Mouse (Mus musculus): ENCODE measurements around the gene 4933434E20Rik. TPM values are rescaled to one million over a fixed set of nuclear protein-coding genes. Genes with fewer than 3 reads are reported as not detected.

4933434E20Rik gene
- polyA plus RNA-seq, 1 experiment from 2014 or later = 166 TPM

DNA sequence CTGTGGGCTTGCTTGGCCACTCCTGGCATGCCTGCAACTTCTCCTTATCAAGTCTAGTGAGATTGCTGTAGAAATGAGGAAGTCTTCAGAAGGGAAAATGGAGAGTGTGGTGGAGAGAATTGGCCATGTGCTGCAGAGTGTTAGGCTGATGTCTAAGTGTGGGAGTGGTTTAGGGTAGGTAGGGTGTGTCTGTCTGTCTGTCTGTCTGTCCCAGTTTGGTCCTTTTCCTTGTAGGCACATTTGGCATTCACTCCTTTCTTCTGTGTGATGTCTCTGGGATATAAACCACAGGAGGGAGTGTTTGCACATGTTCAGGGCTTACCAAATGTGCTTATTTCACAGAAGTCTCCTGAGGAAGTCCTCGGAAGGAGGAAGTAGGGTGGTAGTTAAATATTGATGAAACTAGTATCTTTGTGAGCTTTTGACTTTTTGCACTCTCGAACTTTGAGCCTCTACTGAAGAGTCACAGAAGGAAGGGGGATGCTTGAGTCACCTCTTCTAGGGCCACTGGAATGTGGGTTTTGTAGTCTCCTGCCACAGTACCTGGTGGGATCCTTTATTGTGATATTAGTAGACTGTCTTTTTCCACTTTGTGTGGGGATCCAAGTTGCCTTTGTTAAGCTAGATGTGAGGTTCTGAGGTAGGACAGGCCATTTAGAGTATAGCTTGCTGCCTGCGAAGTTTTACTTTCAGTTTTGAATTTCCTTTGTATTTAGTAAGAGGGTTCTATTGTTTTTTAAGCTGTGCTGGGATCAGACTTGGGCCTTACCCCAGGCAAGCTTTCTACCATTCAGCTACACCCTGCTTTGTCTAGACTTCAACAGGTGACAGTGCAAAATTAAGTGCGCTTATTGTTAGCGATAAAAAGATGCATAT lies 30.2 kb downstream of the 4933434E20Rik start:
- WGBS = 80% methylated on average over 5 of the region's 5 CpGs
- ATAC-seq (ENCODE audit: insufficient number of reproducible peaks, insufficient read depth, low FRiP score, low TSS enrichment, low read depth) = no peak
- Histone ChIP-seq H3K4me1 (replicated peaks) (peaks cover 49% of the 10 kb centered on the region), H3K36me3 (peaks cover 19% of the 10 kb centered on the region), H3K27ac (no peak overlapping the region), H3K4me3 (replicated peaks) (peak overlapping the region; percentile 80), H3K9ac (replicated peaks) (no peak overlapping the region), H3K4me2 (peak overlapping the region; percentile 75), H3K9me3 (no peaks in the 10 kb centered on the region), H3K27me3 (no peaks in the 10 kb centered on the region)

GRCm38 (mm10) chr3:90083034-90083433 lies 31.6 kb downstream of the 4933434E20Rik start:
- Histone ChIP-seq H3K27me3 (no peaks in the 10 kb centered on the region), H3K36me3 (peaks cover 33% of the 10 kb centered on the region), H3K9ac (replicated peaks) (peak overlapping the region; percentile 44), H3K4me3 (replicated peaks) (no peak overlapping the region), H3K4me2 (peak overlapping the region; percentile 15), H3K9me3 (no peaks in the 10 kb centered on the region), H3K4me1 (replicated peaks) (peaks cover 41% of the 10 kb centered on the region), H3K27ac (peak overlapping the region; percentile 8; the same call in 1 of the 2 replicates)
- ATAC-seq (ENCODE audit: insufficient number of reproducible peaks, insufficient read depth, low FRiP score, low TSS enrichment, low read depth) = no peak
- 63% methylated on average over 5 of the region's 5 CpGs for WGBS

- Histone ChIP-seq H3K4me1 (replicated peaks) (peaks cover 37% of the 10 kb centered on the region), H3K9ac (replicated peaks) (peak overlapping the region; percentile 42; the same call in 1 of the 2 replicates), H3K4me2 (0 out of 2 replicates have a peak overlapping the region, but pooled peaks have one; percentile 5), H3K36me3 (peaks cover 41% of the 10 kb centered on the region), H3K27ac (peak overlapping the region; percentile 8; the same call in 1 of the 2 replicates), H3K4me3 (replicated peaks) (no peak overlapping the region), H3K27me3 (no peaks in the 10 kb centered on the region), H3K9me3 (no peaks in the 10 kb centered on the region)
- ATAC-seq (ENCODE audit: insufficient number of reproducible peaks, insufficient read depth, low FRiP score, low TSS enrichment, low read depth) = no peak
- 74% methylated on average over 3 of the region's 3 CpGs for WGBS
Measured at GRCm38 (mm10) chr3:90083698-90084324, 32.4 kb downstream of the 4933434E20Rik start.

GRCm38 (mm10) chr3:90084790-90085189 lies 33.4 kb downstream of the 4933434E20Rik start:
- WGBS = 82% methylated on average over 4 of the region's 4 CpGs
- Histone ChIP-seq H3K9ac (replicated peaks) (no peak overlapping the region), H3K27ac (no peak overlapping the region), H3K9me3 (no peaks in the 10 kb centered on the region), H3K4me3 (replicated peaks) (no peak overlapping the region), H3K27me3 (no peaks in the 10 kb centered on the region), H3K36me3 (peaks cover 51% of the 10 kb centered on the region), H3K4me2 (no peak overlapping the region), H3K4me1 (replicated peaks) (peaks cover 35% of the 10 kb centered on the region)
- ATAC-seq (ENCODE audit: insufficient number of reproducible peaks, insufficient read depth, low FRiP score, low TSS enrichment, low read depth) = no peak

DNA sequence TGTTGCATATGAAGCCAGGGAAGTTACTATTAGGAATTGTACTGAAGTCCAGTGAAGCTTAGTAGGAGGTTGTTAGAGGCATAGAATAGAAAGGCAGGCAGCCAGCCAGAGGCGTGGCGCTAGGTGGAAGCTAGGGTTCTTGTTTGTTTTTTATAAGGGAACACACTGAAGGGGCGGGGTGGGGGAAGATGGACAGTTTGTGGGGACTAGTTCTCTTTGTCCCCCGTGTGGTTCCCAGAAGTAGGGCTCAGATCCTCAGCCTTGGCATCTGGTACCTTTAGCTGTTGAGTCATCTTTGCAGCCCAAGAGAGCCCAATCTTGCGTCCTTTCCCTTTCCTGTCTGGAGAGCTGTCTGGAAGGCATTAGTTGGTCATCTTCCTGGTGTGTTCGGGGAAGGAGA lies 33.8 kb downstream of the 4933434E20Rik start:
- peaks cover 56% of the 10 kb centered on the region for H3K36me3 ChIP-seq
- no peak for ATAC-seq (ENCODE audit: insufficient number of reproducible peaks, insufficient read depth, low FRiP score, low TSS enrichment, low read depth)

DNA sequence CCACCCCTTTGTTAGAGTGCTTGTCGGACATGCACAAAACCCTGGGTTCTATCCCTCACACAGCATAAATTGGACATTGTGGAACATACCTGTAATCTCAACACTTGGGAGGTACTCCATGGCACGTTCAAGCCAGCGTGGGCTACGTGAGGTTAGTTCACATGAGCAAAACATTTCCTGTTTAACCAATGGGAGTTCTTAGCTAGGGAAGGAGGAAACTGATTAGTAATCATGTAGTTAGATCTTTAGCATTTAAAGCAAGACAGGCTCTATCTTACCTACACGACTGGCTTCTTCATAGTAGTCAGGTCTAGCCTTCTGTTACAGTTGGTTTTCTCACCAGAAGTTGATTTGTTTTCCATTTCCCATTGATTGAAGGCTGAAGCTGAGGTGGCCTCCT lies 34.6 kb downstream of the 4933434E20Rik start:
- Histone ChIP-seq H3K27ac (no peak overlapping the region), H3K4me3 (replicated peaks) (no peak overlapping the region), H3K27me3 (no peaks in the 10 kb centered on the region), H3K4me2 (no peak overlapping the region), H3K4me1 (replicated peaks) (peaks cover 33% of the 10 kb centered on the region), H3K9ac (replicated peaks) (no peak overlapping the region), H3K9me3 (no peaks in the 10 kb centered on the region), H3K36me3 (peaks cover 64% of the 10 kb centered on the region)
- no peak for ATAC-seq (ENCODE audit: insufficient number of reproducible peaks, insufficient read depth, low FRiP score, low TSS enrichment, low read depth)
- WGBS = 94% methylated on average over 5 of the region's 5 CpGs

More for the DNA sequence above, 33.8 kb downstream of the 4933434E20Rik start:
- Histone ChIP-seq H3K9ac (replicated peaks) (no peak overlapping the region), H3K9me3 (no peaks in the 10 kb centered on the region), H3K27me3 (no peaks in the 10 kb centered on the region), H3K27ac (no peak overlapping the region), H3K4me2 (no peak overlapping the region), H3K4me1 (replicated peaks) (peaks cover 35% of the 10 kb centered on the region), H3K4me3 (replicated peaks) (no peak overlapping the region)
- 91% methylated on average over 6 of the region's 6 CpGs for WGBS

DNA sequence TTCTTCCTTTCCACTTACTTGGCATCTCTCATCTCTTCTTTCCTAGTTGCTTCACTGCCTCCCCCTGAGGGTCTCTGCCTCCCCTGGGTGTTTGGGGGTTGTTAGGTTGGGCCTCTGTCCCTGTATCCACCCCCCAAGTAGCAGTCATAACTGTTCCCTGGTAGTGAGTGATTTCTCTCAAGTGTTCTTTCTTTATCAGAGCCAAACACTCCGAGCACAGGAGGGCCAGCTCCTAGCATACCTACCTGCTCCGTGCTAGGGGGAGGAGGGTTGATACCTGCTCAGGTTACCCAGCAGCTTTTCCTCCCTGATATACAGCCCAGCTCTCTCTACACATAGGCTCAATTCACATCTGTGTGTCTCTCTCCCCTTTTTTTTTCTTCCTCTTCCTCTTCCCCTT lies 37.2 kb downstream of the 4933434E20Rik start:
- no peak for ATAC-seq (ENCODE audit: insufficient number of reproducible peaks, insufficient read depth, low FRiP score, low TSS enrichment, low read depth)
- Histone ChIP-seq H3K9ac (replicated peaks) (no peak overlapping the region), H3K27me3 (no peaks in the 10 kb centered on the region), H3K4me2 (no peak overlapping the region), H3K36me3 (peaks cover 87% of the 10 kb centered on the region), H3K9me3 (no peaks in the 10 kb centered on the region), H3K27ac (no peak overlapping the region), H3K4me3 (replicated peaks) (no peak overlapping the region), H3K4me1 (replicated peaks) (peaks cover 9% of the 10 kb centered on the region)
- 94% methylated on average over 2 of the region's 2 CpGs for WGBS

DNA sequence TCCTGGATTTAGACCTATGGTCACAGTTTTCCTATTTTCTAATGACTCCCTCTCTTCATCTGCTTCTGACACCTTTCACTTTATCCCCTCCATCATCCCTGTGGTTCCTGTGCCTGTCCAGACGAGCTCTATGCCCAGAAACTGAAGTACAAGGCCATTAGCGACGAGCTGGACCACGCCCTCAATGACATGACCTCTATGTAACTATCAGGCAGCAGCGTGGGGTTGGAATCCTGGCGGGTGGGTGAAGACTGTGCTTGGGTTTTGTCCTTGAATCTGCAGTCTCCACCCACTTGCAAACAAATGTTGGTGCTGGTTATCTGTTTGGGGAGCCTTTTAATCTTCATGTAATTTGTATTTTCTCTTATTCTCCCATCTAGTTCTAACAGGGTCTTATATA lies 39.5 kb downstream of the 4933434E20Rik start:
- Histone ChIP-seq H3K36me3 (peaks cover 97% of the 10 kb centered on the region), H3K27ac (no peak overlapping the region), H3K4me2 (no peak overlapping the region), H3K27me3 (no peaks in the 10 kb centered on the region), H3K9ac (replicated peaks) (no peak overlapping the region), H3K4me1 (replicated peaks) (no peaks in the 10 kb centered on the region), H3K9me3 (no peaks in the 10 kb centered on the region), H3K4me3 (replicated peaks) (no peak overlapping the region)
- WGBS = 87% methylated on average over 6 of the region's 6 CpGs
- ATAC-seq (ENCODE audit: insufficient number of reproducible peaks, insufficient read depth, low FRiP score, low TSS enrichment, low read depth) = no peak

DNA sequence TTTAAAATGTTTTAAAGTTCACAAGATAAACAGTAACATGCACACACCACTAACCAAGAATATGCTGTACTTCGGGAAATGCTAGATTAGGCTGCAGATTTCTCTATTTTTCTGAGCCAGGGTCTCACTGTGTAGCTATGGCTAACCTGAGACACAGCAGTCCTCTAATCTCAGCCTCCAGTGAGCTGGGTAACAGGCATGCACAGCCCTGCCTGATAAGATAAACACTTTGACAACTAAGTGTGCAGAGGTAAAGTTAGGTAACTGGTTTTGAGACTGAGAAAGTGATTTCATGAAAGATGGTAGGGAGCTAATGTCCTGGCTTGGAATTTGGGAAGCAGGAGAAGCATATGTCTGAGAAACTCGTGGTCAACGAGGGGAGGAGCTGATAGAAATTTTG lies 43.0 kb downstream of the 4933434E20Rik start:
- no peak for ATAC-seq (ENCODE audit: insufficient number of reproducible peaks, insufficient read depth, low FRiP score, low TSS enrichment, low read depth)
- H3K4me2 ChIP-seq = no peak overlapping the region
- H3K4me1 ChIP-seq (replicated peaks) = no peaks in the 10 kb centered on the region
- H3K27me3 ChIP-seq = no peaks in the 10 kb centered on the region
- no peak overlapping the region for H3K27ac ChIP-seq
- no peak overlapping the region for H3K4me3 ChIP-seq (replicated peaks)
- WGBS = 96% methylated on average over 3 of the region's 3 CpGs
- H3K9me3 ChIP-seq = no peaks in the 10 kb centered on the region
- H3K36me3 ChIP-seq = peaks cover 95% of the 10 kb centered on the region
- no peak overlapping the region for H3K9ac ChIP-seq (replicated peaks)

DNA sequence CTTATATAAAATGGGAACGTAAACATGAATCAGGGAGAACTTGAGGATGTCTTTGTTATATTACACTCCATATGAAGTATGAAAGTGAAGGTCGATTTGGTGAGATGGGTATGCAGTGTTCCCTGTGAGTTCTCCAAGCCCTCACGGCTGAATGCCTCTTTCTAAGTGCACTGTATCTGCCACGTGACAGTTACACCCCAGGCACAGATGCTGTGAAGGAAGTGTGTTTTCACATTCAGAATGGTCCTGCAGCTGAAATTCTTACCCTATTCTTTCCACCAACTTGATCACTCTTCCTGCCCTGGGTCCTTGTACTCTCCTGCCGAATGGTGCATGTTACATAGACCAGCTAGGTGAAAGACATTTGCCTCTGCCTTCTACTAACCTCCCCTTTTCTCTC lies 46.5 kb downstream of the 4933434E20Rik start:
- ATAC-seq (ENCODE audit: insufficient number of reproducible peaks, insufficient read depth, low FRiP score, low TSS enrichment, low read depth) = no peak

DNA sequence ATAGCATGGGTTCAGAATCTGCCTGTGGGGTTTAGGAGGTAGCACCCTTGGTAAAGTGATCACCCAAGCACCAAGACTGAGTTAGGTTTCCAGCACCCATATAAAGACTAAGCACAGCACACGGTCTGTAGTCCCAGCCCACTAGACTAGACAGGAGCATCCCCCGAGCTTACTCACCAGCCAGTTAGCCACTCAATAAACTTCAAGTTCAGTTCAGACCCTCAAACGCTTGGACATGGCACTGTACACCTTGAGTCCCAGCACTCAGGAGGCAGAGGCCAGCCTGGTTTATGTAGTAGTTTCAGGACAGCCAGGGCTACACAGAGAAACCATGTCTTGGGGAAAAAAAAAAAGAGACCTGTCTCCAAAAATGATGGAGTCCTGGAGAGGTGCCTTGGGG lies 49.6 kb downstream of the 4933434E20Rik start:
- Histone ChIP-seq H3K9me3 (no peaks in the 10 kb centered on the region), H3K36me3 (peaks cover 53% of the 10 kb centered on the region)

More for the DNA sequence above, 46.5 kb downstream of the 4933434E20Rik start:
- Histone ChIP-seq H3K27ac (no peak overlapping the region), H3K9me3 (no peaks in the 10 kb centered on the region), H3K9ac (replicated peaks) (no peak overlapping the region), H3K27me3 (no peaks in the 10 kb centered on the region), H3K36me3 (peaks cover 83% of the 10 kb centered on the region), H3K4me3 (replicated peaks) (no peak overlapping the region), H3K4me2 (no peak overlapping the region), H3K4me1 (replicated peaks) (no peaks in the 10 kb centered on the region)
- 87% methylated on average over 5 of the region's 5 CpGs for WGBS

More for the DNA sequence above, 49.6 kb downstream of the 4933434E20Rik start:
- Histone ChIP-seq H3K27me3 (no peaks in the 10 kb centered on the region), H3K4me3 (replicated peaks) (no peak overlapping the region), H3K27ac (no peak overlapping the region; the same call in 1 of the 2 replicates), H3K9ac (replicated peaks) (no peak overlapping the region), H3K4me1 (replicated peaks) (no peaks in the 10 kb centered on the region), H3K4me2 (no peak overlapping the region)
- WGBS = 92% methylated on average over 3 of the region's 3 CpGs
- ATAC-seq (ENCODE audit: insufficient number of reproducible peaks, insufficient read depth, low FRiP score, low TSS enrichment, low read depth) = no peak
